Mouse (Mus musculus): Measurements from ENCODE around the gene Zfp384.

- TF ChIP-seq CTCF (IDR thresholded peaks at IDR 0.05; ENCODE audit: extremely low read depth, insufficient read depth, insufficient read length, insufficient replicate concordance) (no peak), POLR2A (IDR thresholded peaks at IDR 0.05; ENCODE audit: low read depth, low read length) (no peak)
Measured at GRCm38 (mm10) chr6:125067571-125067995, 58.6 kb downstream of the Zfp384 start, which contains the start of gene Lpar5.

Data from spleen, adult 2 months (tissue).